Mouse (Mus musculus) stomach, embryonic 15.5 days (tissue): ENCODE data around the gene Pmpcb. TPM values are rescaled to one million over a fixed set of nuclear protein-coding genes. Genes with fewer than 3 reads are reported as not detected.

Experiments used
- ATAC-seq: fragments of 200-750 bp; cut with Nextera tagmentation; 2 replicates; pipeline ENCODE4 v1.8.0; 2017; ENCODE audit warnings: low read depth, moderate number of reproducible peaks, moderate TSS enrichment; ENCODE audit not compliant: insufficient read depth, low FRiP score
- H3K27ac ChIP-seq: fragments of 300-500 bp; sonication (generic); 2 replicates; pipeline ENCODE4 v1.5.1; 2015; ENCODE audit warnings: mild to moderate bottlenecking, inconsistent platforms
- H3K27me3 ChIP-seq: fragments of 300-500 bp; sonication (generic); replicated peaks from 2 replicates; pipeline ENCODE4 v1.6.1; 2015; ENCODE audit warnings: inconsistent platforms
- H3K36me3 ChIP-seq: fragments of 300-500 bp; sonication (generic); 2 replicates; pipeline ENCODE4 v1.6.1; 2015; ENCODE audit warnings: inconsistent platforms
- H3K4me1 ChIP-seq: fragments of 300-500 bp; sonication (generic); 2 replicates; pipeline ENCODE4 v1.6.1; 2015; ENCODE audit warnings: inconsistent platforms
- H3K4me2 ChIP-seq: fragments of 300-500 bp; sonication (generic); 2 replicates; pipeline ENCODE4 v1.6.1; 2015; ENCODE audit warnings: mild to moderate bottlenecking, inconsistent platforms
- H3K4me3 ChIP-seq: fragments of 300-500 bp; sonication (generic); replicated peaks from 2 replicates; pipeline ENCODE4 v1.5.1; 2015; ENCODE audit warnings: inconsistent platforms
- H3K9ac ChIP-seq: fragments of 300-500 bp; sonication (generic); 2 replicates; pipeline ENCODE4 v1.6.1; 2015; ENCODE audit warnings: inconsistent platforms
- H3K9me3 ChIP-seq: fragments of 300-500 bp; sonication (generic); 2 replicates; pipeline ENCODE4 v1.6.1; 2016; ENCODE audit warnings: inconsistent platforms
- WGBS: fragments of 180-500 bp; shearing (Covaris S2); methylation state at CpG from one replicate; pipeline ENCODE4 v1.1.7; 2015; 5-methylcytosine and 5-hydroxymethylcytosine counted together
- polyA plus RNA-seq: library from polyadenylated mRNA; unstranded; fragments of >200 nt; fragmentation: Nextera tagmentation; extraction: Ambion mirVana; gene quantifications from 2 replicates; pipeline ENCODE4 v1.2.1, GENCODE M21; 2015

The Pmpcb gene
- polyA plus RNA-seq, 1 experiment from 2014 or later: 75.9 TPM

- H3K4me2 ChIP-seq: 0 out of 2 replicates have a peak overlapping the region, but pooled peaks have one; percentile 30
- 83% methylated on average over 20 of the region's 20 CpGs for WGBS
- ATAC-seq: no peak
- H3K36me3 ChIP-seq: peaks cover 5% of the 10 kb centered on the region
- H3K9me3 ChIP-seq: no peaks in the 10 kb centered on the region
- peaks cover 6% of the 10 kb centered on the region for H3K4me1 ChIP-seq
- peak overlapping the region; percentile 23 for H3K4me3 ChIP-seq
- no peak overlapping the region for H3K27ac ChIP-seq
- H3K27me3 ChIP-seq: no peaks in the 10 kb centered on the region
- no peak overlapping the region for H3K9ac ChIP-seq
Measured at GRCm38 (mm10) chr5:21735100-21735499, 1.8 kb upstream of the Pmpcb start.

GRCm38 (mm10) chr5:21735584-21735983 lies 1.4 kb upstream of the Pmpcb start:
- H3K4me3 ChIP-seq: peak overlapping the region; percentile 23
- H3K27ac ChIP-seq: no peak overlapping the region
- no peak overlapping the region for H3K9ac ChIP-seq

GRCm38 (mm10) chr5:21736046-21736445 lies 895 bp upstream of the Pmpcb start:
- H3K27ac ChIP-seq: no peak overlapping the region
- no peak overlapping the region for H3K4me2 ChIP-seq
- H3K4me1 ChIP-seq: peaks cover 6% of the 10 kb centered on the region
- peaks cover 5% of the 10 kb centered on the region for H3K36me3 ChIP-seq
- no peaks in the 10 kb centered on the region for H3K9me3 ChIP-seq
- WGBS: 78% methylated on average over 11 of the region's 11 CpGs
- no peaks in the 10 kb centered on the region for H3K27me3 ChIP-seq
- H3K9ac ChIP-seq: no peak overlapping the region
- ATAC-seq: no peak
- no peak overlapping the region for H3K4me3 ChIP-seq

More at GRCm38 (mm10) chr5:21735584-21735983, 1.4 kb upstream of the Pmpcb start:
- WGBS: 34% methylated on average over 10 of the region's 10 CpGs
- Histone ChIP-seq H3K36me3 (peaks cover 5% of the 10 kb centered on the region), H3K9me3 (no peaks in the 10 kb centered on the region), H3K4me2 (0 out of 2 replicates have a peak overlapping the region, but pooled peaks have one; percentile 30), H3K4me1 (peaks cover 6% of the 10 kb centered on the region), H3K27me3 (no peaks in the 10 kb centered on the region)
- ATAC-seq: no peak

GRCm38 (mm10) chr5:21737620-21738019 lies 679 bp downstream of the Pmpcb start:
- ATAC-seq: no peak
- Histone ChIP-seq H3K36me3 (peaks cover 6% of the 10 kb centered on the region), H3K4me2 (peak overlapping the region; percentile 59), H3K27me3 (no peaks in the 10 kb centered on the region), H3K4me3 (peak overlapping the region; percentile 81), H3K4me1 (peaks cover 6% of the 10 kb centered on the region), H3K27ac (no peak overlapping the region), H3K9ac (peak overlapping the region; percentile 65), H3K9me3 (no peaks in the 10 kb centered on the region)
- WGBS: 16% methylated on average over 10 of the region's 10 CpGs

GRCm38 (mm10) chr5:21739120-21739519 lies 2.2 kb downstream of the Pmpcb start:
- Histone ChIP-seq H3K36me3 (peaks cover 16% of the 10 kb centered on the region), H3K9ac (no peak overlapping the region), H3K4me1 (peaks cover 6% of the 10 kb centered on the region), H3K4me2 (no peak overlapping the region), H3K4me3 (no peak overlapping the region), H3K27me3 (no peaks in the 10 kb centered on the region), H3K27ac (no peak overlapping the region), H3K9me3 (no peaks in the 10 kb centered on the region)
- ATAC-seq: no peak
- WGBS: 85% methylated on average over 11 of the region's 11 CpGs

GRCm38 (mm10) chr5:21739881-21740280 lies 2.9 kb downstream of the Pmpcb start:
- Histone ChIP-seq H3K4me1 (peaks cover 6% of the 10 kb centered on the region), H3K36me3 (peaks cover 20% of the 10 kb centered on the region), H3K9me3 (no peaks in the 10 kb centered on the region), H3K4me2 (no peak overlapping the region), H3K9ac (no peak overlapping the region), H3K27me3 (no peaks in the 10 kb centered on the region), H3K4me3 (no peak overlapping the region), H3K27ac (no peak overlapping the region)
- 86% methylated on average over 13 of the region's 13 CpGs for WGBS
- ATAC-seq: no peak

GRCm38 (mm10) chr5:21743606-21744005 lies 6.7 kb downstream of the Pmpcb start:
- no peak for ATAC-seq
- H3K36me3 ChIP-seq: peaks cover 37% of the 10 kb centered on the region
- WGBS: 95% methylated on average over 10 of the region's 10 CpGs
- H3K9ac ChIP-seq: no peak overlapping the region
- H3K9me3 ChIP-seq: no peaks in the 10 kb centered on the region
- no peaks in the 10 kb centered on the region for H3K4me1 ChIP-seq
- H3K27ac ChIP-seq: no peak overlapping the region
- H3K4me2 ChIP-seq: no peak overlapping the region
- no peak overlapping the region for H3K4me3 ChIP-seq
- H3K27me3 ChIP-seq: no peaks in the 10 kb centered on the region

GRCm38 (mm10) chr5:21744651-21745050 lies 7.7 kb downstream of the Pmpcb start:
- no peak overlapping the region for H3K4me3 ChIP-seq
- H3K9ac ChIP-seq: no peak overlapping the region
- no peak for ATAC-seq
- H3K27me3 ChIP-seq: no peaks in the 10 kb centered on the region
- no peak overlapping the region for H3K4me2 ChIP-seq
- no peaks in the 10 kb centered on the region for H3K4me1 ChIP-seq
- H3K9me3 ChIP-seq: no peaks in the 10 kb centered on the region
- H3K27ac ChIP-seq: no peak overlapping the region
- H3K36me3 ChIP-seq: peaks cover 43% of the 10 kb centered on the region

GRCm38 (mm10) chr5:21745966-21746365 lies 9.0 kb downstream of the Pmpcb start:
- ATAC-seq: no peak
- no peaks in the 10 kb centered on the region for H3K9me3 ChIP-seq
- H3K27ac ChIP-seq: no peak overlapping the region
- no peak overlapping the region for H3K9ac ChIP-seq
- H3K4me3 ChIP-seq: no peak overlapping the region
- WGBS: 95% methylated on average over 7 of the region's 8 CpGs
- H3K4me1 ChIP-seq: no peaks in the 10 kb centered on the region
- H3K27me3 ChIP-seq: no peaks in the 10 kb centered on the region
- peaks cover 39% of the 10 kb centered on the region for H3K36me3 ChIP-seq
- no peak overlapping the region for H3K4me2 ChIP-seq

- H3K4me2 ChIP-seq: no peak overlapping the region
- H3K27me3 ChIP-seq: no peaks in the 10 kb centered on the region
- peaks cover 23% of the 10 kb centered on the region for H3K36me3 ChIP-seq
- no peak overlapping the region for H3K27ac ChIP-seq
- H3K4me3 ChIP-seq: no peak overlapping the region
- no peaks in the 10 kb centered on the region for H3K4me1 ChIP-seq
- no peak for ATAC-seq
- no peaks in the 10 kb centered on the region for H3K9me3 ChIP-seq
- 91% methylated on average over 4 of the region's 4 CpGs for WGBS
- no peak overlapping the region for H3K9ac ChIP-seq
Measured at GRCm38 (mm10) chr5:21768506-21768905, 31.6 kb downstream of the Pmpcb start.

GRCm38 (mm10) chr5:21769841-21770240 lies 32.9 kb downstream of the Pmpcb start:
- H3K4me2 ChIP-seq: no peak overlapping the region
- ATAC-seq: no peak
- H3K27ac ChIP-seq: no peak overlapping the region
- H3K4me1 ChIP-seq: no peaks in the 10 kb centered on the region
- WGBS: 96% methylated on average over 6 of the region's 6 CpGs
- H3K27me3 ChIP-seq: no peaks in the 10 kb centered on the region
- H3K4me3 ChIP-seq: no peak overlapping the region
- H3K9ac ChIP-seq: no peak overlapping the region
- H3K9me3 ChIP-seq: no peaks in the 10 kb centered on the region
- peaks cover 19% of the 10 kb centered on the region for H3K36me3 ChIP-seq

GRCm38 (mm10) chr5:21776491-21776890 lies 39.5 kb downstream of the Pmpcb start:
- Histone ChIP-seq H3K36me3 (peaks cover 25% of the 10 kb centered on the region), H3K27ac (no peak overlapping the region), H3K4me3 (no peak overlapping the region), H3K9me3 (no peaks in the 10 kb centered on the region), H3K4me2 (no peak overlapping the region), H3K27me3 (no peaks in the 10 kb centered on the region), H3K4me1 (no peaks in the 10 kb centered on the region), H3K9ac (no peak overlapping the region)
- no peak for ATAC-seq
- WGBS: 91% methylated on average over 6 of the region's 6 CpGs
